Mouse (Mus musculus) common myeloid progenitor, adult 5-6 weeks (primary cell): ENCODE data around the gene Retreg3. TPM values are rescaled to one million over a fixed set of nuclear protein-coding genes. Genes with fewer than 3 reads are reported as not detected.

Source experiments
- ATAC-seq: replicated peaks from 2 replicates; pipeline ENCODE4 v1.8.0; 2016; ENCODE audit warnings: low read depth, mild to moderate bottlenecking, moderate TSS enrichment, inconsistent platforms; ENCODE audit not compliant: poor library complexity, severe bottlenecking
- total RNA-seq: library from RNA; stranded (forward); fragments of 200-1000, 187-1606 nt; gene quantifications from 2 replicates; pipeline ENCODE4 v1.2.3, GENCODE M21; 2017

Retreg3 gene
- total RNA-seq, 1 experiment from 2014 or later: 32.1 TPM

DNA sequence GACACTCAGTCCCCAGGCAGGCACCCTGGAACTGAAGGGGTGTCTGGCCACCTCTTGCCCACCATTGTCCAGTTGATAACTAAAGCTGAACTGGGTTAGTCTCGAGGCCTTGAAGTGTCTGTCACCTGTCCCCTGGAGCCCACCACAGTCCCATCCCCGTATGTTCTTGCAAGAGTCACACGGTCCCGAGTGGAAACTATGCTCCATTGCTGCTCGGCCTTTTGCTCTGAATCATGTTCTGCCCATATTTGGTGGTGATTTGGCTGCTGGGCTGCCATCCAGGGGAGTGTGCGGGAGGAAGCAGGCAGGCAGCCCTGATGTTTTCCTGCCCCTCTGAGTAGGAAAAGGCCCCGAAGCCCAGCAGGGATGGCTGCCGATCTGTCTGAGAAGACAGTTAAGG is 59.6 kb downstream of the Retreg3 start:
- ATAC-seq: no peak

DNA sequence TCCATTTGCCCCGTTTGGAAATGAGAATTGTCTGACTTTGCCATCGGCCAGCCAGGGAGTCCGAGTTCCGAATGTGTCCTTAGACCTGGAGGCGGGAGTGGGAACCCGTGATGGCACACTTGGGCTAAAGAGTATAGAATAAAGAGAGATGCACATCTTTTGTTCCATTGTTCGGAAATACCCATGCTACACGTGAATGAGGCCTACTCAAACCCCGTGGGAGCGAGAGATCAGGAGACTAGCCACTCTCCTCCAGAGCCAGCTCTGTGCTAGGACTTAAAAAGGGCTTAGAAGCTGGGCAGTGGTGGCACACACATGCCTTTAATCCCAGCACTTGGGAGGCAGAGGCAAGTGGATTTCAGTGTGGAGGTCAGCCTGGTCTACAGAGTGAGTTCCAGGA is 60.2 kb downstream of the Retreg3 start:
- ATAC-seq: no peak

DNA sequence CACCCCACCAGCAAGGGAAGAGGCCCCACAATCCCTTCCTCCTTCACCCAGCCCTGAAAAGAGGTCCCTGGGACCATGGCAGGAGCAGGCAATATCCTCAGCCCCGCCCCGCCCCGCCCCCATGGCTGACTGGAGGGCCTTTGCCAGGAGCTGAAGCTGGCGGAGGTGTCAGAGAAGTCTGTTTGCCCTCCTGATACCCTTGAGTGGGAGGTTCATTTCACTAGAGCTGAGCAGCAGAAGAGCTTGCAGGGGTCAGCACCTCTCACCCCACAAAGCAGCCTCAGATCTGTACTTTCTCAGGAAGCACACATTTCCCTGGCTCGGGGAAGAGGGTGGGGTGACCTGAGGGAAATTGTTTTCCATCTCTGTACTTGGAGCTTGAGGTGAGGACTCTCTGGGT is 61.0 kb downstream of the Retreg3 start:
- no peak for ATAC-seq

DNA sequence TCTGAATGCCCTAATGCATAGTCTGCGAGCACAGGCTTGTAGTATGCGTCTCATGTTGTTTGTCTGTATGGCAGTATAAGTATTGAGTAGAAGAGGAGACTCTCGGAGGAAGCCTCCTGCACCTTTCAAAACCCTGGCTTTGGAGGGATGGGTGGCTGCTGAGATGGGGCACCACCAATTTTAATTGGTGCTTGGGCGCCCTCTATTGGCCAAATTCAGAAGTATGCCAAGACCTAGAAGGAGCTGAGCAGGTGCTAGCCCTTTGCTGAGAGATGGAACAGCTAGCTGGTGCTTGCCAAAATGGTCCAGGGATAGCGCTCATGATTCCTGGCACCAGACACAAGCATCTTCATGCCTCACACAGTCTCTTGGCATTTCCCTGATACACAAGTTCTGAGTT is 61.8 kb downstream of the Retreg3 start:
- peak; percentile 67 for ATAC-seq

DNA sequence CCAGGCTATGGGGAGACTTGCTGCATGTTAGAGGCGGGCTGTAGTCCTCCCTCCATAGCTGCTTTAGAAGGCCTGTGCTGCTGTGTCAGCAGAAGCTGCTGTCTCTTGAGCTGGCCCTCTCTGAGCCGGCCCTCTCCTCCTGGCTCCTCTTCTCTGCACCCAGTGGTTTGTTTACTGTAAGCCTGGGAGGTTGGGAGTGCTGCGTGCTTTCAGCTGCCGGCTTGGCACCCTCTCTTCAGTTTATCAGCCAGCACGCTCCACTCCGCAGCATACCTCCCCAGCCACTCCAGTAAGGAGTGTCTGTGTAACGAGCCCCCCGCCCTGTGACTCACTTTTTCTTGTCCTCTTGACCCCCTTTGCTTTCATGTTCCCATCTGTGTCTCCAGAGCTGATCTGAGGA is 62.8 kb downstream of the Retreg3 start:
- no peak for ATAC-seq

DNA sequence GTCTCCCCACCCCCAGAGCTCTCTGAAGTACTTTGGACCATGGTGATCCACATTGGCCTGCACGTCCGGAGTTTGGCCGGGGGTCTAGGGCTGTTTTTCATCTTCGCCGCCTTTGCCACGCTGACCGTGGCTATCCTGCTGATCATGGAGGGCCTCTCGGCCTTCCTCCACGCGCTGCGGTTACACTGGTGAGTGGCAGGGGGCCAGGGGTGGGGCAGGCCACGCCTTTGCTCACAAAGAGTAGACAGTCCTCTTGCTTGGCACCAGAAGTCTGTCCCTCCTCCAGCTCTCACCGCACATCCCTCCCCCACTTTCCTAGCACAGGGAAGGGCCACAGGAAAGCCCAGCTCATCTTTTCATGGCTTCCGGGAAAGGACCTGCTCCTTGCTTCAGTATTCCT is 64.3 kb downstream of the Retreg3 start:
- no peak for ATAC-seq

DNA sequence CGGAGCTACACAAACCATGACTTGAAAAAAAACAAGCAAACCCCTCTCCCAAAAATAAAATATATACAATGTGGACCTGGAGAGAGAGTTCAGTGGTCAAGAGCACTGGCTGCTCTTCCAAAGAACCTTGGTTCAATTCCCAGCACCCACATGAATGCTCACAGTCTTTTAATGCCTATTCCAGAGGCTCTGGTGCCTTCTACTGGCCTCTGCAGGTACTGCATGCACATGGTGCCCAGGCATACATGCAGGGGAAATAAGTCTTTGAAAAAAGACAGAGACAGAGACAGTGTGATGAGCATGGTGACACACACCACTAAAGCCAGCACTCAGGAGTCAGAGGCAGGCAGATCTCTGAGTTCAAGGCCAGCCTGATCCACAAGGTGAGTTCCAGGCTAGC is 65.7 kb downstream of the Retreg3 start:
- 0 out of 2 replicates have a peak, but pooled peaks have one; percentile 12 for ATAC-seq

DNA sequence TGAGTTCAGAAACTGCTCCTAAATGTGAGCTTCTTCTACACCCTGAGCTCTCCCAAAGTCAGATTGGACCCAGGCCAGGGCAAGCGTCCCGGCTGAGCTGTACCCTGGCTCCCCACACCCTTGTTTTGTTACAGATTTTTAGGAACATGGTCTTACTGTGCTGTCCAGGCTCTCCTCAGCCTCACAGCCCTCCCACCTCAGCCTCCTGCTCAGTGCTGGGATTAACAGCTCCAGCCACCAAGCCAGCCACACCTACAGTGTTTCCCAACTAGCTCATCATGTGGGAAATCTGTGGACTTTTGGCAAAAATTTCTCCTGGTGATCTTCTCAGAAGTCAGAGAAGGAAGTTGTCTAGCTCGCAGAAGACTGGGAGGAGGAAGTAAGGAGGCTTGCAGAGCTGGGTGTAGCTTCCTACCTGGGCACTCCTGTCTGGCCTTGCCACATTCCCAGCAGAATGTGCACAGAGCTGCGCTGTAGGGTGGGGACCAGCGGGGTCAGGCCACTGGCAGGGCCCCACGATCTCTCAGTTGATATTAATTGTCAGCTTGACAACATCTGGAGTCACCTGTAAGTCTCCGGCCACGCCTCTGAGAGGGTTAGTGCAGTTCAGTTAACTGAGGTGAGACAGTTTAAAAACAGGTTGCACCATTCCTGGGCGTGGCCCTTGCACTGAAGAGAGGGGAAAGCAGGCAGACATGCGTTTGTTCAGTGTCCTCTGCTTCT is 66.8 kb downstream of the Retreg3 start:
- no peak for ATAC-seq

DNA sequence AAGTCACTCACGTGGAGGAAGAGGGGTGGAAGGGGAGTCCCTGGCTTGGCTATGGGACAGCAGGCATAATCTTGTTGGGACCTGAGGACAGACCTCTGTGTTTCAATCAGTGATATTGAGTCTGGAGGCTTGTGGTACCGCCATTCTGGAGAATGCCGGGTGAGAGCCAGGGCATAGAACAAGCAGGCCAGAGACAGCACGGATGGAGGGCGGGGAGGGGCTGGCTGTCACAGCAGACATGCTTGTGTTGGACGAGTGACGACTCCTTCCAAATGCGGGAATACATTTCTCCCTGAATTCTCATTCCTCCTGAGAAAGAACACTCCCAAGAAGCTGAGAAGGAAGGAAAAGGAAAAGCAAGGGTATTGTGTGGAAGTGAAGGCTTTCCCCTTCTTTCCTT is 68.1 kb downstream of the Retreg3 start:
- no peak for ATAC-seq

DNA sequence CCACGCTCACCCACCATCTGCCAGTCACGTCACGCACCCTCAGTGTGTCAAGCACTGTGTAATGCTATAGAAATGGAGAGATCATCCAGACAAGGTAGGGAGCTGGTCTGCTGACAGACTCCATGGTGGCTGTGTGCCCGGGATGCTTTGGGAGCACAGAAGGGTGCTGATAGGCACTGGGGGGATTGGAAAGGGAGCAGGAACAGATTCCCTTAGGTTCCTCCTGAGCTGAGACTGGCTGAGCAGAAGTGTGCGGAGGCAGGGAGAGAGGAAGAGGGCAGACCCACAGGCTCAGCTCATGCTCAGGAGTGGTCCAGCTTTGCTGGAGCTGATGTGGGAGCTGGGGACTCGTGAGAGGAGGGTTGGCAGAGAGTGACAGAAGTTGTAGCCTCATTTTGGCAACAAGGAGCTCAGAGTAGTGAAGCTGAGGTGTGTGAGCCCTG is 68.6 kb downstream of the Retreg3 start:
- ATAC-seq: no peak

DNA sequence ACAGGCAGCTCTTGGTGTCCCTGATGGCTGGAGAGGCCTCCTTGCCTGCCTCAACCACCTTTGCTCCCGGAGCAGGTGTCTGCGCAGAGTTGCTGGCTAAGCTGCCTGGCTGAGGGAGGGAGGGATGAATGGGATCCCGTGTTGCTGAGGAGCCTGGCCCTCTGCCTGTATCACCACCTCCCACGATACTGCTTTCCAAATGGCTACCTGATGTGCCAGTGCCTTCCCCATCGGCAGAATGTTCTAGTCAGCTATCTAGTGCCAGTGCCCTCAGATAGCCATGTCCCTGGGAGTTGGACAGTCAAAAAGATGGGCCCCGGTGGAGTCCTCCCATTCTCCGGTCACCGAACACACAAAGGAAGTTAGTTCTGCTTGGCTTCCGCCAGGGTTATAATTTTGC is 69.3 kb downstream of the Retreg3 start:
- no peak for ATAC-seq

DNA sequence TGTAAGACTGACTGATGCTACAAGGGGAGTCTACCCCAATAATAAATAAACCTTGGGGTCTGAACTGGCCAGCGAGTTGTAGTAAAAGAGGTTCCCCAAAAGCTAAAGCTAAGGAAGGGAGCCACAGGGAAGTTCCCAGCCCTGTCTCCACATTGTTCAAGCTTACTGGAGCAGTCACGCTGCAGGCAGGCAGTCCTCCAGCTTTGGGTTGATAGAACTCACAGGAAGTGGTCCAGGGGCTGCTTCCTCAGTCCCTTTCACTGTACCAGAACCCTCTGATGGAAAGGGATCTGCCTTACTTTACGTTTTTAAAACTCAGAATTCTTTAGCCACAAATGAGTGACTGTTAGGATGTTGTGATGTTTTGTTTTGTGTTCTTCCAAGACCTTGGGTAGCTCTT is 72.2 kb downstream of the Retreg3 start:
- ATAC-seq: no peak

DNA sequence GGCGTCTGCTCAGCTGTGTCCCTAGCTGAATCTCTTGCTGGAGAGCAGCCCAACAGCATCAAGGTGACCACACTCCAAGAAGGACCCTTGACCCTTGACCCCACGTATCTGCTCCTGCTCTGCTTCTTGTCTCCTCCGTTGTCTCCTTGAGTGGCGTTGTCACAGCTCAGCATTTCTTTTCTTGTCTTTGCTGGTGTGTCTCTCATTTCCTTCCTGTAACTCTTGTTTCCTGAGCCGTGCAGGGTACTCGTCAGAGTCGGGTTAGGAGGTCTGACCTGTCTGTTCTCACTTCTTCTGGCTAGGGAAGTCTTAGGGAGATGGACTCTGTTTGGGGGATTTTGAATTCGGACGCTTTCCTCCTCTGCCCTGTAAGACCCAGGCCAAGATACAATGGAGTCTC is 73.3 kb downstream of the Retreg3 start:
- no peak for ATAC-seq

Other genes starting within 250 kb of the Retreg3 start
- 59.6 and 74.9 TPM in 2 replicates for gene Stat3, start 180.4 kb downstream of the Retreg3 start, total RNA-seq
- gene Cavin1, start 149.0 kb downstream of the Retreg3 start, total RNA-seq: 8.4 and 10.6 TPM in 2 replicates
- gene Atp6v0a1, start 110.4 kb downstream of the Retreg3 start, total RNA-seq: 16.2 and 25.9 TPM in 2 replicates
- 4.5 and 8.3 TPM in 2 replicates for gene Naglu, start 49.9 kb downstream of the Retreg3 start, total RNA-seq
- gene Hsd17b1, start 41.5 kb downstream of the Retreg3 start, total RNA-seq: 1.2 TPM in 1 of 2 replicates, not detected in the other
- 13.3 and 23.2 TPM in 2 replicates for gene Coasy, start 37.3 kb downstream of the Retreg3 start, total RNA-seq
- 30.0 and 31.1 TPM in 2 replicates for gene Mlx, start 32.6 kb downstream of the Retreg3 start, total RNA-seq
- 46.7 and 57.6 TPM in 2 replicates for gene Psmc3ip, start 24.5 kb downstream of the Retreg3 start, total RNA-seq
- gene Tubg1, start within 50 bp of the Retreg3 start, total RNA-seq: 32.5 and 37.8 TPM in 2 replicates
- not detected in 2 replicates for gene Tubg2, start 36.0 kb upstream of the Retreg3 start, total RNA-seq
- 0.05 TPM in 2 replicates for gene Cntnap1, start 50.6 kb upstream of the Retreg3 start, total RNA-seq
- 0.15 and 0.32 TPM in 2 replicates for gene Plekhh3, start 51.5 kb upstream of the Retreg3 start, total RNA-seq
- gene Ccr10, start 55.5 kb upstream of the Retreg3 start, total RNA-seq: not detected in 2 replicates
- gene Ezh1, start 106.6 kb upstream of the Retreg3 start, total RNA-seq: 15.3 and 22.8 TPM in 2 replicates
- 0.58 TPM in 1 of 2 replicates, not detected in the other for gene Ramp2, start 126.1 kb upstream of the Retreg3 start, total RNA-seq
- gene Vps25, start 133.8 kb upstream of the Retreg3 start, total RNA-seq: 51.5 and 61.9 TPM in 2 replicates
- not detected in 2 replicates for gene Wnk4, start 140.7 kb upstream of the Retreg3 start, total RNA-seq
- gene Cntd1, start 159.1 kb upstream of the Retreg3 start, total RNA-seq: 1.5 and 5.4 TPM in 2 replicates
- 34.3 and 43.1 TPM in 2 replicates for gene Coa3, start 159.2 kb upstream of the Retreg3 start, total RNA-seq
- gene Becn1, start 182.4 kb upstream of the Retreg3 start, total RNA-seq: 152 and 208 TPM in 2 replicates
- gene Psme3, start 196.3 kb upstream of the Retreg3 start, total RNA-seq: 112 and 153 TPM in 2 replicates
- gene Aoc2, start 205.2 kb upstream of the Retreg3 start, total RNA-seq: 0.78 and 2.4 TPM in 2 replicates
- under 0.01 and 0.29 TPM in 2 replicates for gene Aoc3, start 210.7 kb upstream of the Retreg3 start, total RNA-seq
- not detected in 2 replicates for gene G6pc, start 247.7 kb upstream of the Retreg3 start, total RNA-seq